Mouse (Mus musculus) hindbrain, embryonic 14.5 days (tissue): ENCODE data around the gene Nr5a1. TPM values are rescaled to one million over a fixed set of nuclear protein-coding genes. Genes with fewer than 3 reads are reported as not detected.

Experiments used
- ATAC-seq: fragments of 200-750 bp; cut with Nextera tagmentation; 2 replicates; pipeline ENCODE4 v1.8.0; 2017; ENCODE audit warnings: moderate number of reproducible peaks, mild to moderate bottlenecking, moderate TSS enrichment, moderate library complexity; ENCODE audit not compliant: low FRiP score
- DNase-seq: peaks from one replicate; pipeline ENCODE4 v3.0.0-alpha.2; 2015; ENCODE audit warnings: low spot score
- H3K27ac ChIP-seq: fragments of 300-500 bp; sonication (generic); 2 replicates; pipeline ENCODE4 v1.5.1; 2014; ENCODE audit warnings: mild to moderate bottlenecking, moderate library complexity
- H3K27me3 ChIP-seq: fragments of 300-500 bp; sonication (generic); 2 replicates; pipeline ENCODE4 v1.6.1; 2014; ENCODE audit warnings: mild to moderate bottlenecking, low read length, mixed read lengths; ENCODE audit not compliant: control insufficient read depth, insufficient read depth
- H3K36me3 ChIP-seq: fragments of 300-500 bp; sonication (generic); replicated peaks from 2 replicates; pipeline ENCODE4 v1.6.1; 2014; ENCODE audit not compliant: control insufficient read depth, insufficient read depth
- H3K4me1 ChIP-seq: fragments of 300-500 bp; sonication (generic); replicated peaks from 2 replicates; pipeline ENCODE4 v1.6.1; 2014; ENCODE audit warnings: antibody characterized with exemption, low read length, mixed read lengths; ENCODE audit not compliant: control insufficient read depth, insufficient read depth
- H3K4me2 ChIP-seq: fragments of 300-500 bp; sonication (generic); replicated peaks from 2 replicates; pipeline ENCODE4 v1.6.1; 2014; ENCODE audit warnings: mild to moderate bottlenecking, moderate library complexity
- H3K4me3 ChIP-seq: fragments of 300-500 bp; sonication (generic); replicated peaks from 2 replicates; pipeline ENCODE4 v1.5.1; 2014; ENCODE audit warnings: mild to moderate bottlenecking, low read length
- H3K9ac ChIP-seq: fragments of 300-500 bp; sonication (generic); 2 replicates; pipeline ENCODE4 v1.6.1; 2014
- H3K9me3 ChIP-seq: fragments of 300-500 bp; sonication (generic); 2 replicates; pipeline ENCODE4 v1.6.1; 2016; ENCODE audit warnings: low read length; ENCODE audit not compliant: control insufficient read depth
- WGBS: fragments of 180-500 bp; shearing (Covaris S2); extraction: QIAGEN DNeasy Blood & Tissue Kit; methylation state at CpG from one replicate; pipeline ENCODE4 v1.1.7; 2014; 5-methylcytosine and 5-hydroxymethylcytosine counted together
- polyA plus RNA-seq: library from polyadenylated mRNA; unstranded; fragments of >200 nt; fragmentation: Nextera tagmentation; extraction: Ambion mirVana; gene quantifications from 2 replicates; pipeline ENCODE4 v1.2.1, GENCODE M21; 2014

Nr5a1 gene
- polyA plus RNA-seq, 1 experiment from 2014 or later: 0.08 TPM

- no peak overlapping the region for H3K27ac ChIP-seq
- H3K9me3 ChIP-seq: no peaks in the 10 kb centered on the region
- peaks cover 76% of the 10 kb centered on the region for H3K27me3 ChIP-seq
- no peaks in the 10 kb centered on the region; the same call in 1 of the 2 replicates for H3K4me1 ChIP-seq
- WGBS: under 1% methylated on average over 75 of the region's 75 CpGs
- H3K4me3 ChIP-seq: peak overlapping the region; percentile 12; the same call in 1 of the 2 replicates
- H3K9ac ChIP-seq: no peak overlapping the region
- no peaks in the 10 kb centered on the region for H3K36me3 ChIP-seq
- ATAC-seq (0 out of 2 replicates have a peak, but pooled peaks have one; percentile 10), DNase-seq (peak; percentile 38)
- H3K4me2 ChIP-seq: peak overlapping the region; percentile 34
Measured at GRCm38 (mm10) chr2:38710304-38711241, 3.8 kb downstream of the Nr5a1 start.

- Histone ChIP-seq H3K36me3 (no peaks in the 10 kb centered on the region), H3K9me3 (no peaks in the 10 kb centered on the region), H3K9ac (no peak overlapping the region), H3K27me3 (peaks cover 80% of the 10 kb centered on the region), H3K4me3 (no peak overlapping the region), H3K27ac (no peak overlapping the region), H3K4me1 (no peaks in the 10 kb centered on the region; the same call in 1 of the 2 replicates), H3K4me2 (no peak overlapping the region)
- WGBS: 31% methylated on average over 12 of the region's 12 CpGs
- no peak for ATAC-seq
- no peak for DNase-seq
Measured at GRCm38 (mm10) chr2:38708907-38709688, 5.2 kb downstream of the Nr5a1 start.

GRCm38 (mm10) chr2:38706661-38707060 lies 7.7 kb downstream of the Nr5a1 start:
- Histone ChIP-seq H3K4me3 (no peak overlapping the region), H3K9ac (no peak overlapping the region), H3K36me3 (no peaks in the 10 kb centered on the region), H3K4me2 (no peak overlapping the region), H3K9me3 (no peaks in the 10 kb centered on the region), H3K4me1 (no peaks in the 10 kb centered on the region; the same call in 1 of the 2 replicates), H3K27ac (no peak overlapping the region), H3K27me3 (peaks cover 58% of the 10 kb centered on the region)
- ATAC-seq (no peak), DNase-seq (no peak)
- WGBS: 33% methylated on average over 6 of the region's 6 CpGs

- no peak for ATAC-seq
- Histone ChIP-seq H3K27ac (no peak overlapping the region), H3K27me3 (peaks cover 52% of the 10 kb centered on the region), H3K36me3 (no peaks in the 10 kb centered on the region), H3K9me3 (no peaks in the 10 kb centered on the region), H3K4me3 (no peak overlapping the region), H3K4me1 (no peaks in the 10 kb centered on the region), H3K4me2 (no peak overlapping the region), H3K9ac (no peak overlapping the region)
- 75% methylated on average over 4 of the region's 4 CpGs for WGBS
- DNase-seq: no peak
Measured at GRCm38 (mm10) chr2:38705036-38705435, 9.3 kb downstream of the Nr5a1 start.

- Histone ChIP-seq H3K4me3 (no peak overlapping the region), H3K4me2 (no peak overlapping the region), H3K9ac (no peak overlapping the region), H3K27me3 (peaks cover 50% of the 10 kb centered on the region), H3K36me3 (no peaks in the 10 kb centered on the region), H3K27ac (no peak overlapping the region), H3K9me3 (no peaks in the 10 kb centered on the region), H3K4me1 (no peaks in the 10 kb centered on the region)
- no peak for ATAC-seq
- no peak for DNase-seq
- 86% methylated on average over 9 of the region's 9 CpGs for WGBS
Measured at GRCm38 (mm10) chr2:38704336-38704735, 10.0 kb downstream of the Nr5a1 start.

GRCm38 (mm10) chr2:38700177-38700576 lies 14.2 kb downstream of the Nr5a1 start:
- 73% methylated on average over 5 of the region's 5 CpGs for whole genome bisulfite sequencing
- H3K4me3 ChIP-seq: no peak overlapping the region
- no peak overlapping the region for H3K9ac ChIP-seq
- H3K9me3 ChIP-seq: no peaks in the 10 kb centered on the region
- no peak overlapping the region for H3K4me2 ChIP-seq
- H3K27ac ChIP-seq: no peak overlapping the region
- peaks cover 11% of the 10 kb centered on the region for H3K4me1 ChIP-seq
- H3K27me3 ChIP-seq: peaks cover 18% of the 10 kb centered on the region; the same call in 1 of the 2 replicates
- DNase-seq (no peak), ATAC-seq (no peak)
- no peaks in the 10 kb centered on the region for H3K36me3 ChIP-seq

GRCm38 (mm10) chr2:38698623-38699022 lies 15.7 kb downstream of the Nr5a1 start:
- DNase-seq: no peak
- H3K27ac ChIP-seq: no peak overlapping the region
- H3K9ac ChIP-seq: no peak overlapping the region
- H3K4me3 ChIP-seq: no peak overlapping the region
- peaks cover 15% of the 10 kb centered on the region; the same call in 1 of the 2 replicates for H3K27me3 ChIP-seq
- no peak for ATAC-seq
- H3K9me3 ChIP-seq: no peaks in the 10 kb centered on the region
- no peaks in the 10 kb centered on the region for H3K36me3 ChIP-seq
- H3K4me1 ChIP-seq: peaks cover 11% of the 10 kb centered on the region
- no peak overlapping the region for H3K4me2 ChIP-seq
- 85% methylated on average over 5 of the region's 5 CpGs for WGBS

- DNase-seq (no peak), ATAC-seq (0 out of 2 replicates have a peak, but pooled peaks have one; percentile 21)
Measured at GRCm38 (mm10) chr2:38697128-38698120, 16.9 kb downstream of the Nr5a1 start.

More at GRCm38 (mm10) chr2:38697128-38698120, 16.9 kb downstream of the Nr5a1 start:
- H3K9me3 ChIP-seq: no peaks in the 10 kb centered on the region
- peak overlapping the region; percentile 15 for H3K4me2 ChIP-seq
- H3K9ac ChIP-seq: 0 out of 2 replicates have a peak overlapping the region, but pooled peaks have one; percentile 14
- H3K4me1 ChIP-seq: peaks cover 11% of the 10 kb centered on the region
- H3K27ac ChIP-seq: no peak overlapping the region; the same call in 1 of the 2 replicates
- WGBS: 14% methylated on average over 27 of the region's 27 CpGs
- H3K27me3 ChIP-seq: peaks cover 15% of the 10 kb centered on the region; the same call in 1 of the 2 replicates
- H3K4me3 ChIP-seq: no peak overlapping the region
- no peaks in the 10 kb centered on the region for H3K36me3 ChIP-seq
